Mouse (Mus musculus) adrenal gland, postnatal 25 days (tissue): ENCODE results near the gene Catip. TPM values are rescaled to one million over a fixed set of nuclear protein-coding genes. Genes with fewer than 3 reads are reported as not detected.
"Not testable (repeated sequence)": the region's sequence is repeated elsewhere in the genome, so short reads cannot be mapped to it uniquely, and the experiment has no call there.

ENCODE experiments used
- DNase-seq: peaks from one replicate; pipeline ENCODE4 v3.0.0; 2021; ENCODE audit warnings: mixed read lengths
- total RNA-seq: library from RNA; stranded (reverse); gene quantifications from 2 replicates; pipeline ENCODE4 v1.2.3, GENCODE M21; 2021

Gene Catip
- total RNA-seq, 1 experiment from 2014 or later = 0.67 TPM

DNA sequence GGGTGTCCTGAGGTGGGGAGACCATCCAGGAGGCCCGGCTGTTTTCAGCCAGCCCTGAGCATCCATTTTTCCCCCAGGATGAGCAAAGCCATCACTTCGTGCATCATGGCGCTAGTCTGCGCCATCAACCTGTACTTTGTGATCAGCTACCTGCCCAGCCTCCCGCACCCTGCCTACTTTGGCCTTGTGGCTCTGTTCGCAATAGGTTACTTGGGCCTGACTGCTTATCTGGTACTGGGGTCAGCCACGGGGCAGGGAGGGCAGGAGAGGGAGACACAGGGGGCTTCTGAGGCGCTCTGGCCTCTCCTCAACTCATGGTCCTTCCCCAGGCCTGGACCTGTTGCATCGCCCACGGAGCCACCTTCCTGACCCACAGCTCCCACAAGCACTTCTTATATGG is 23.2 kb downstream of the Catip start:
- DNase-seq = no peak

- no peak for DNase-seq
These were observed 23.6 kb downstream of the Catip start for GRCm38 (mm10) chr1:74385531-74385930.

GRCm38 (mm10) chr1:74386363-74386713 is 24.4 kb downstream of the Catip start:
- no peak for DNase-seq

GRCm38 (mm10) chr1:74386714-74387385 is 24.9 kb downstream of the Catip start:
- peak; percentile 88 for DNase-seq

GRCm38 (mm10) chr1:74387386-74387988 is 25.6 kb downstream of the Catip start:
- DNase-seq = no peak

DNA sequence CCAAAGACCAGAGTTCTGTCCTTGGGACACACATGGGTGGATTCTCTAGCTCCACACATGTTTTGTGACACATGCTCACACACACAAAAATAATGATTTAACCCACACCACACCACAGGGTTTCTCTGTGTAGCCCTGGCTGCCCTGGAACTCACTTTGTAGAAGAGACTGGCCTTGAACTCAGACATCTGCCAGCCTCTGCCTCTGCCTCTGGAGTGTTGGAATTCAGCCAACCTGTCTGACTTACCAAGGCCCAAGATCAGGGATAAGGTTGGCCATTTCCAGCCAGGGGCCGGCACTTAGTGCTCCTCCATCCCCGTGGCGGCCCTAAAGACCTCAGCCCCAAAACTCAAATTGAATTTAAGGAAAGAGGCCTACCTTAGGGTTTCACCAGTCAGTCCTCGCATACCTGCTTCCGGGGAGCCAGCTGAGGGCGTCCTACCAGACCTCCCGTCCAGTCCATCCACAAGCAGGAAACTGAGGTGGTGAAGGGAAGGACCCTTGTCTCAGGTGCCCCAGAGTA is 26.6 kb downstream of the Catip start:
- DNase-seq = no peak

- peak; percentile 58 for DNase-seq
These were observed 28.0 kb downstream of the Catip start for GRCm38 (mm10) chr1:74389831-74390286.

- DNase-seq = peak; percentile 64
These were observed 28.5 kb downstream of the Catip start for GRCm38 (mm10) chr1:74390287-74390906.

DNA sequence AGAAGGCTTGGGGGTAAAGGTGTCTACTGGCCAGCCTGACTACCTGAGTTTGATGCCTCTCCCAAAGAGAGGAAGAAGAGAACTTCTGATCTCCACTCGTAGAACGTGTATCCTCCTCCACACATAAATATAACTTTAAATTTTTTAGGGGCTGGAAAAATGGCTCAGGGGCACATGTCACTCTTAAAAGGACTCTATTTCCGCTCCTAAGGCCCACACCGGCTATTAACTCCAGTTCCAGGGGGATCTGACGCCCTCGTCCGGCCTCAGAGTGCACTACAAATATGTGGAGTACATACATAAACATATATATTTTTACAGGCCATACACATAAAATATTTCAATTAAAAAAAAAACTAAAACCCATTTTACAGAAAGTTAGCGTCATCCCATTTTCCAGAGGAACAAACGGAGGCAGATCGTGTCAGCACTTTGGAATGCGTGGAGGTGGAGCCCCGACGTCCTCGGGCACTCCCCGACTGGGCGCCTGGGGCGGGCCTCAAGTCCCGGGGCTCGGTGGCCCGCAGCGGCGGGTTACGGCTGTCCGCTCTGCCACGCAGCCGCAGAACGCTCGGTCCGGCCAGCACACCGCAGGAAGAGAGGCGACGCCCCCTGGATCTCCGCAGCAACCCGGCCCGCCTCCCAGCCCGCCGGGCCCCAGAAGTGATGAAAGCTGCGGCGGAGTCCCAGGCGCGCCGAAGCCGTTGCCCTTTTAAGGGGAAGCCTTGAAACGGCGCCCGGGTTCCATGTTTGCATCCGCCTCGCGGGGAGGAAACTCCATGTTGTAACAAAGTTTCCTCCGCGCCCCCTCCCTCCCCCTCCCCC is 29.2 kb downstream of the Catip start, which contains the start of gene Ctdsp1:
TSS of gene Ctdsp1 (plus strand) at position 586 of the 825 bp plus-strand sequence.
- DNase-seq = peak; percentile 97

GRCm38 (mm10) chr1:74391844-74392441 is 30.0 kb downstream of the Catip start:
- DNase-seq = peak; percentile 87

GRCm38 (mm10) chr1:74392446-74392994 is 30.6 kb downstream of the Catip start:
- peak; percentile 36 for DNase-seq

DNA sequence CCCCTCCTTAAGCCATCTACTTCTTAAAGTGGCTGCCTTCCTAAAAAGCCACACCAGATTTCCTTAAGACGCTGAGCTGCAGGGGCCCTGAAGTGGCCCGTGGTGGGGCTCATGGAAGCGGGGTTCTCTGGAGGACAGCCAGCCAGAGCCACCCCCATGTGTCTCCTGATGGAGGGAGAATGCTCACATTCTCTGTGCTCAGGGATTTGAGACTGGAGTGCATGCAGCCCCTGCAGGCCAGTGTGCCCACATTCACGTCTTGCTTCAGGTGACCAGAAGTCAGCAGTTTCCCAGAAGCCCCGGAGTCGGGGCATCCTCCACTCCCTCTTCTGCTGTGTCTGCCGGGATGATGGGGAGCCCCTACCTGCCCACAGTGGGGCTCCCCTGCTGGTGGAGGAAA is 31.1 kb downstream of the Catip start:
- DNase-seq = no peak

GRCm38 (mm10) chr1:74393697-74394096 is 31.8 kb downstream of the Catip start:
- no peak for DNase-seq

DNA sequence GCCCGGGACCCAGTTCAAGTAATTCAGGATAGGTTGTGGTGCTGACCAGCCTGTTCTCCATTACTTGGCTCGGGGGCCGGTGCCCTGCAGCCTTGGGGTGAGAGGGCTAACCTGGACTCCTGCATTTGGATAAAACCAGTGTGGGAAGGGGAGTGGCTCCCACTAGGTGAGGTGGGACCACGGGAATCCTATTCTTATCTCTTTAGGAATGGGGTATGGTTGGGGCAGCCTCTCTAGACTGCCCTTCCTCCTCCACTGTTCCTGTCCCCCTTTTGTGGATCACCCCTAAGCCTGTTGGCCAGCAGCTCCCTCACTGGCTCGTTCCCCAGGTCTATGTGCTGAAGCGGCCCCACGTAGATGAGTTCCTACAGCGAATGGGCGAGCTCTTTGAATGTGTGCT is 32.4 kb downstream of the Catip start:
- DNase-seq = no peak

- DNase-seq = no peak
These were observed 33.0 kb downstream of the Catip start for GRCm38 (mm10) chr1:74394858-74395257.

DNA sequence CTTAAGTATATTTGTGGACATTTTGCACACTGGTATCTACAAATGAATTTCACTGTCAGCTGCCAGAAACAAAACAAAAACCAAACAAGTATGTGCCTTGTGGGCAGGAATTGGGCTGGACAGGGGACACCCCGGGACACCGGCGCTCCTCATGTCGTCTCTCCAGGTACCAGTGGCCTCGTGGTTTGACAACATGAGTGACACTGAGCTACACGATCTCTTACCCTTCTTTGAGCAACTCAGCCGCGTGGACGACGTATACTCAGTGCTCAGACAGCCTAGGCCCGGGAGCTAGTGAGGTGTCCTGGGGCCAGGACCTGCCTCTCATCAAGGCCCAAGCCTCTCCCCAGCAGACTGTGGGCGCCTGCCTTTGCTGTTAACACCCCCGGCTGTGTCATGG is 33.4 kb downstream of the Catip start:
- DNase-seq = no peak

GRCm38 (mm10) chr1:74396456-74397222 is 34.7 kb downstream of the Catip start:
- DNase-seq = not testable (repeated sequence)

DNA sequence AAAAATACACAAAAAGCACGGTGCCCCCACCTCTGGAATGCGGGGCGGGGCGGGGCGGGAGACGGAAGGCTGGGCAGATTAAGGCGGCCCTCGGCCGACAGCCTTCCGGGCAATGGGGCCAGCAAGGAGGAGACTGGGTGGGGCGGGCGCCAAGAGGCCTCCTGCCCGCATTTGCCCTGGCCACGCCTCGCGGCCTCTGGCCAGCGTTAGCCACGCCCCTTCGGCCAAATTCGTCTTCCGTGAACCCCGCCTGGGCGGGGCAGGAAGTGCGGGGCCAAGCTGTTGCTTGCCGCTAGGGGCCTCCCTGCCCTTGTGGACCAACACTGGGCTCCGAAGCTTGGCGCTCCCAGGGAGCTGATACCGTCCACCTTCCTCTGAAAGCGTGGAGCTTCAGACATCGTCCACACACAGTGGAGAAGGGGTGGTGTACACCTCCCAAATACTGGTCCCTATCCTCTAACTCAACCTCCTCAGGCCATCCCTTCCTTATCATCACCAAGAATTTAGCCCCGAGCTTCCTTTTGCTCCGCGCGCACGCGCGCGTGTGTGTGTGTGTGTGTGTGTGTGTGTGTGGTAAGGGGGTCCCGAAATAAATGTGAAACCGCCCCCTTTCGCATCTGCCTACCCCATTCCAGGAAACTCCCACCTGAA is 35.5 kb downstream of the Catip start:
- DNase-seq = peak; percentile 99

DNA sequence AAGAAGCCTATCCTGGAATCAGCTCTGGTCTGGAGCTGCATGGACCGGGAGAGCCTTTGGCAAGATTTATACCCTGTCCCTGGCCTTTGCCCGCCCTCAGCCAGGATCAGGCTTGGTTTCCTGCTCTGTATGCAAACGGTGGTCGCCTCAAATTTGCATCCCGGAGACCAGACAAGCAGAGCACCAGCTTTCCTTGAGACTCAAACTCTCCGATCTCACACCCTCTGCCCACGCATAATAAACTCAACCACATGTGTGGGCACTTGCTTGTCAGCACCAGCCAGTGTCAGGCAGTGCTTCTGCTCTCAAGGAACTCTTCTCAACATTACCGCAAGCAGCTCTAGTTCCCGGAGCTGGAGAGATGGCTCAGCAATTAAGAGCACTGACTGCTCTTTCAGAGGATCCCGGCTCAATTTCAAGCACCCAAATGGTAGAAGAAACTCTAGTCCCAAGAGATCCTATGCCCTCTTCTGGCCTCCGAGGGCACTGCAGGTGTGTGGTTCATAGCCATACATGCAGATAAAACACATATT is 36.1 kb downstream of the Catip start:
- peak; percentile 70 for DNase-seq

DNA sequence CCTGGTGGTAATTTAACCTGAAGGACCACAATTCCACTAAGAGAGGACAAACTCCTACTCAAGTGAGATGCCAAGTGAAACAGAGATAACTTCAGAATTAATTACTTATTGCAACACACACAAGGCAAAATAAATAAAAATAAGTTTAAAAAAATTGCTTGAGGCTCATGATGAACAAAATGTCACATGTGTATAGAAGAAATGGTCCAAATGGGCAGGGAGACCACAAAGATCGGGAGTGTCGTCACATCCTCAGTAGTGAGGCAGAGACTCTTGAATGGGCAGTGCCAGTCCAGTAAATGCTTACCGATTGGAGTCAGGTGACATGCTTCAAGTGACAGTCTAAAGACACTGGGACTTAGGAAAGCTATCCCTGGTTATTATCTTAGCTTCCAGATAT is 38.6 kb downstream of the Catip start:
- no peak for DNase-seq
